Mouse (Mus musculus) kidney, adult 11 months (tissue): ENCODE results near the gene Tchp.

ENCODE experiments used
- DNase-seq: peaks from one replicate; pipeline ENCODE4 v3.0.0; 2022

The Tchp gene

DNA sequence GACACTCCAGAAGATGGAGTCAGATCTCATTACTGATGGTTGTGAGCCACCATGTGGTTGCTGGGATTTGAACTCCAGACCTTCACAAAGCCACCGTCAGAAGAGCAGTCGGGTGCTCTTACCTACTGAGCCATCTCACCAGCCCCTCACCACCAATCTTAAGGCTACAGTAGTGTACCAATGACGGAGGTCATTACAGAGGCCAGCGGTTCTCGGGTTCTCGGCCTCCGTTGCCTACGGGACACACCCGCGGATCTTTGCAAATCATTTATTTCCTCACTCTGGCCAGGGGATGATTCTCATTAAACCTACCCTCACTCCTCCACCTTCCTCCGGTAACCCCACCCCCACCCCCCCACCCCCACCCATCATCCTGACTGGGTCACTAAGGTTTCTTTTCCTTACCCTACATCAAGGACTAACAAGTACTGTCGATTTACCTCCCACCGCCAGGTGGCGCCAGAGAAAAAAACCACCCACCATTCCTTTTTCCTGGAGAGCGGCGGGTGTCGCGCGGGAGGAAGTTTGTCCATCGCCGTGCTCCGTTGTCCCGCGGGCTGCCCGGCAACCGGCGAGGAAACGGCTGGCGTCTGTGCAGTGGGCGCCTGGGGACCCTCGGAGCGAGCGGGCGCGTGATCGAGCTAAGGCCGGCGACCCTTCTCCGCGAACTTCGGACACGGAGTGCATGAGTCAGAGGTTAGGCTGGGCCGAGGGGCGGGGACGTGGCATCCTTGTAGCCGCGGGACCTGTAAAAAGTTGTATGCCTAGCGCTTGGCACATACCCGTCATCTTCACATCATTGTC, at the start of gene Tchp:
Gene Tchp, plus strand, starts transcription at position 496 of the 804 bp plus-strand sequence.
- DNase-seq, result peak; percentile 89

DNA sequence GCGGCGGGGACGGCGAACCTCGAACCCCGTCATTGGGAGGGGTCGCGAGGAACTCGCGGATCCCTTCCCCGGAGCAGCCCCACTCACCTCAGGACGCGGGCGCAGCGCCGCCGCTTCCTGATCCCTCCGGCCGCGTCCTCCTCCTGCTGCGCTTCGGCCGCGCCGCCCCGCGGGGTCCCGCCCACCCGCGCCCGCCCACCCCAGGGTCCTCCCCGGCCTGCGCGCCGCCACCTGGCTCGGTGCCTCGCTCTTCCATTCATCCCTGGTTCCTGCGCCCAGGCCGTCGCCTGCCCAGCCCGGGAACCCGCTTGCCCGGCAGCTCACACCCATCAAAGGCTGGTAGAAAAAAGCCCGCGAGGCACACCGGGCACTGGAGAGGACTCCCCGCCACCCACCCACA, 49.3 kb upstream of the Tchp start, which contains the start of gene Trpv4:
Gene Trpv4, minus strand, starts transcription at position 167 of the 400 bp plus-strand sequence.
- no peak for DNase-seq

DNA sequence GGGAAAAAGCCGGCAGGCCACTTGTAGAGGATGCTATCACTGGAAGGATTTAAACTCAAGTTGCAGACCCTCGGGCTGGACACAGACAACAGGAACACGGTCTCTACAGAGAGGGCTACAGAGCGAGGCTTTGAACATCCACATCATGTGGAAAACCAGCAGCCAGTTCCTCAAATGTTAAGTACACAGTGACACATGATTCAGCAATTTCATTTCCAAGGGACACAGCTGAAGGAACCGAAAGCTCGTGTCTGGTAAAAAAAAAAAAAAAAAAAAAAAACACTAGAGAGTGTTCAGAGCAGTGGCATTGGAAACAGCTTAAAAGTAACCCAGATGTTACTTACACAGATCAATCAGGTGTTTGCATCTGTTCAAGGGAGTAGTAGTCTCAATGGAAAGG, 46.5 kb upstream of the Tchp start:
- no peak for DNase-seq

DNA sequence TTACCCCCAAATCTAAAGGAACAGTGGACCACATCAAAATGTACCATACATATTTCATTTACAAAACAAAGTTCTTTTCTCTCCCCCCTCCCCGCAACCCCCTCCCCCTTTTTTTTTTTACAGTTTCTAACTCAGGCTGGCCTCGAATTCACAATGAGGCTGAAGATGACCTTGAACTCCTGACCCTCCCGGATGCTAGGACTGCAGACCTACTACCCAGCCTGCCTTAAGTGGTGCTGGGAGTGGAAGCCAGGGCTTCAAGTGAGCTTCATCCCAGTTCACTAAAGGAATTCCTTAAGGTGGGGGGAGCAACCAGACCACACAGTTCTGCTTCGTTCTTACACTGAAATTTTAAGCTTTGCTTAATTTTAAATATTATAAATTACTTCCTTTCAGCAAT, 43.4 kb upstream of the Tchp start:
- DNase-seq, result no peak

DNA sequence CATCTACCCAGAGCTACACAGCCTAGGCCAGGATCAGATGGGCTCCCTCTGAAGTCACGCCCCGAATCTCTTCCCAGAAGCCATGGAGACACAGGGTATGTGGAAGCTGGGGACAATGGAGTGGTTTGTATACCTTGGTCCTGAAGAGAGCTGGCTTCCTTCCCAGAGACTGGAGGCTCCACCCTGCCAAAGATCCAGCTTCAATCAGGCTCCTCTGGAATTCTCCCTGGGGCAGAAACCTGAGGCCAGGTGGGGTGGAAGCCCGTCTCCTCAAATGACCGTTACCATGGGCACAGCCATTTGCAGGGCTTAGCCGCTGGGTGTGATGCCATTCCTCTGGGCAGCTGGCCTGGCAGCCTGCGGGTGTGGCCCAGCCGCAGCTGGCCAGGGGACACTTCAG, 42.8 kb upstream of the Tchp start:
- DNase-seq, result peak; percentile 79

DNA sequence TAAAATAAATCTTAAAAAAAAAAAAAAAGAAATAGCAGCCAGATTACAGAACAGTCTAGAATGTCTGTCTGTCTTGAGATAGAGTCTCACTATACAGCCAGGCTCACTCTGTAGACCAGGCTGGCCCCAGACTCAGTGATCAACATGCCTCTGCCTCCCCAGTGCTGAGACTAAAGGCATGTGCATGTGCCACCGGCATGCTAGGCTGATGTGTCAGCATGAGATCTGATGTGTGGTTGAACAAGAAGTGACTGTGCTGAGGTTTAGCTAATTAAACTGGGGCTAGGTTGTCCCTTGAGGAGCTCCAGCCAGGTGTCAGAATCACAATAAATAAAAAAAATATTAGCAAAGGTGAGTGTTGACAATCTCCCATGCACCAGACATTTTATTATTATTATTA, 40.9 kb upstream of the Tchp start:
- DNase-seq, result no peak

DNA sequence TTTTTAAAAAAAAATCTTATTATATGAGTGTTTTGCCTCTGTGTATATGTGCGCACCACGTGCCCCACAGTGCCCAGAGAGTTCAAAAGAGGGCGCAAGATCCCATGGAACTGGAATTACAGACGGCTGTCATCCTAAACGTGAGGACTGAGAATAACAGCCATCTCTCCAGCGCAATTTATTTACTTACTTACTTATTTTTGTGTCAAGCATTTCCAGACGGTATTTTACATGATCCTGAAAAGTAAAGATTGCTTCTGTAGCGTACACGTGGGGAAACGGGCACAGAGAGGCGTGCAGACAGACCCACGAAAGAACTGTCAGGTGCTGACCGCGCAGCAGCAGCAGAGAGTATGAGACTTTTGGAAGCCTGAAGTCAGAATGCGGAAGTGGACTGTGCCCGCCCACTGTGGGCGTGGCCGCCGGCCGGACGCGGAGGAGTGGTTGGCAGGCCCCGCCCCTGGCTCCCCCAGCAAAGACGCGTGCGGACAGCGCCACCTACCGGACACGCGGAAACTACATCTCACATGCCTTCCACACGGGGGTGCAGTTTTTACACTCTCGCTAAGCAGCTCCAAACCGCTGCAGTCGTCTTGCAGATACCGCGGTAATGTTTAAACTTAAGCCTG, 40.2 kb upstream of the Tchp start:
- peak; percentile 98 for DNase-seq

DNA sequence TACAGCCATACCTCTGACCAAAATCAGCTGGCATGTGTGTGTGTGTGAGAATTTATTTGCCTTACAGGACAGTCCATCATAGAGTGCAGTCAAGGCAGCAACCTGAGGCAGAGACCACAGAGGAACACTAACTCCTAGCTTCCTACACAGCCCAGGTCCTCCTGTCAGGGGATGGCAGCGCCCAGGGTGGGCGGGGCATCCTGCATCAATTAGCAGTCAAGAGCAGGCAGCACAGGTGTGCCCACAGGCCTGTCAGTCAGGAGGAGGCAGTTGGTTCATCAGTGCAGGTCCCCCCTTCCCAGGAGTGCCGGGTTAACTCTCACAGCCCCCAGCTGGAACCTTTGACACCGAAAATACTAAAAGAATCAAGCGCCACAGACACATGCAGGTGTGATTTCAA, 38.5 kb upstream of the Tchp start:
- DNase-seq, result no peak

DNA sequence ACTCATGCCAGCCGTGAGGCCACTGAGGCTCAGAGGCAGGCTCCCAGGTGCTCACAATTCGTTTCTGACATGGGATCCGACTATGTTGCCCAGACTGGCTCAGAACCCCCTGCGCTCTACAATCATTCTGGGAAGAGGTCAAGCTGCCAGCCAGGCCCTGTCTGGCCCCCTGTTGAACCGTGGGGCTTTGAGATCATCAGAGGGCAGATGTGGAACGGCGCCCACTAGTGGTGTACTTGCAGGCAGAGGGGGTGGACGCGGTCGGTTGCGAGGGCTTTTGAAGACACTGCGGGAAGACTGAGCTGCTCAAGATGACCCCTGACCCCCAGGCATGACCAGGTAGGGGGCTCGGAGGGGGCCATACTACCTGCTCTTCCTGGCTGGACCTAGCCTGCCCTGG, 34.4 kb upstream of the Tchp start:
- no peak for DNase-seq

DNA sequence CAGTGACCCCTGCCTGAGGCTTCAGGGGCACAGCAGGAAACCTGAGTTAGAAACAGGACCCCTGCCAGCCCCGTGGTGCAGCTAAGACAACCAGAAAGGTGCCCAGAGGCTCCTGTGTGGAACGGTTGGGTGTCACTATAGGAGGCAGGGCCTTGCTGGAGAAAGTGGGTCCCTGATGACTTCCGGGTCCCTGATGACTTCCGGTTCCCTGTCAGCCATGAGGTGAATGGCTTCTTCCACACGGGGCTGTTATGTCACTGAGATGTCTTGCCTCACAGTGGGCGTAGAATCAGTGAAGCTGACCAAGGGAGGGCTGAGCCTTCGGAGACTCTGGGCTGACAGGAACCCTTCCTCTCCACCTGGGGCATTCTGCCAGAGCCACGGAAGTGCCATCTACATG, 33.0 kb upstream of the Tchp start:
- DNase-seq, result no peak

DNA sequence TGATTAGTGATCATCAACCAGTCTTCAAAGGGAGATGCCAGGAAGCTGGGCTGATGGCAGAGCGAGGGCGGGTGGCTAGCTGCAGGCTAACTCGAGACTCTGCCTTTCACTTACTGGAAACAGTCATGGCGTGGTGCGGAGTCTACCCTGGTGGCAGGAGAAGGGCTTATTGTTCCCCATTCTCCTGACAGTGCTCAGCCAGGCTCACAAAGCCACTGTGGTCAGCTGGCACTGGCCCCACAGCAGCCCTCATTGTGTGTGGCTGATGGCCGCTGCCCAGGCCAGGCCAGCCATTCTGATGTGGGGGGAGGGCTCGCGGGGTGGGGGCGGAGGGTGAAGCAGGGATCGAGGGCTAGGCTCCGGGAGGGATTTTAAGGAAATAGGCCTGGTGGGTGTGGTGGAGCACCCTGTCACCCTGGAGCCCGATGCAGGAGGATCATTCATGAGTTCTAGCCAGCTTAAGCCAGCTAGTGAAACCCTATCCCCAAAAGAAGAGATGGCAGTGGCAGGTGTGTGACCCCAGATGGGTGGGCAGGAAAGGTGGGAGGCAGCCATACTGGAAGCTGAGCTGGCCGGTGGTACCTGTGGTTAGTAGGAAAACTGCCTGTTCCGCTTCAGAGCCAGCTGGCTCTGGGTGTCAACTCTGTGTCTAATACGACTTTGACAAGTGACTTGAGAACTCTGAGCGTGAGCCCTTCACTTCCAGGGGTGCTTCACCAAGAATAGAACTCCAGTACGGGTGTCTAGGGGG, 27.5 kb upstream of the Tchp start:
- no peak for DNase-seq

DNA sequence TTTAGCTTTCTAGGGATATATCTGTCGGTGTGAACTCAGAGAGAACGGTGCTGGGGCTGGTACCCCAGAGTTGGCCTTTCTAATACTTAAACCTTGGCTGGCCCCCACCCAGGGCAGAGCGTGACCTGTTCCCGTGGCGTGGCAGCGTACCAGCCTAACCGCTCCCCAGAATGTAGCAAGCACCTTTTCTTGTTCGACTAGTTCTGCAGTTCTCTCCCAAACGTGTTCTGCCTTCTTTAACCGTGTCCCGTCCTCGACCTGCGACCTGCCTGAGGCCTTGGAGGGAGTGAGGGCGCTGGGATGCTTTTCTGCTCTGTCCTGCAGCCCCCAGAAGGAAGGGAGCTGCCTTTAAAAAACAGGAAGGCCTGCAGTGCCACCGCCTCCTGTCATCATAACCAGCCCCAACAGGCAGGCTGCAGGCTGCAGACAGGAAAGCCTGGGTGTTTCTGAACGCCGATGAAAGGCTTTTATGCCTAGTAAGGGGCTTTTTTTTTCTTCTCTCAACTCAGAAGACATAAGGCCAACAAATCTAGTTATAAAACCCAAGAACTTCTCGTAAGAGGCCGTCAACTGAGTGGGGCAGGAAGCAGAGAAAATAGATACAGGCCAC, 26.8 kb upstream of the Tchp start:
- no peak for DNase-seq

DNA sequence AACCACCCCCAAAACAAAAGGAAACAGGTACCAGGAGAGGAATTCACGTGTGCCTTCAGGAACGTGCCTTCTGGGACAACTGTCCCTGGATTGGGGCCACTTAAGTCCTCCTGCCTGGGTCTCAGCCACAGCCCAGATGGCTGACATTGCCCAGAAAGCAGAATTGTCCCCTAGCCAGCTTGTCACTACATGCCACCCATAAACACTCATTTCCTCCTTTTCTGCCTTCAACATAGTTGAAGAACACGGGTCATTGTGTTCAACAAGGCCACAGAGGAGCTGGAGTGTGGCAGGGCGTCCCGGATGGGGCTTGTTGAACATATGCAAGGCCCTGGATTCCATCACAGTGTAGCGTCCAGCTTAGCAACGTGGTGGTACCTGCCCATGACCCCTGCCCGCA, 25.8 kb upstream of the Tchp start:
- no peak for DNase-seq

DNA sequence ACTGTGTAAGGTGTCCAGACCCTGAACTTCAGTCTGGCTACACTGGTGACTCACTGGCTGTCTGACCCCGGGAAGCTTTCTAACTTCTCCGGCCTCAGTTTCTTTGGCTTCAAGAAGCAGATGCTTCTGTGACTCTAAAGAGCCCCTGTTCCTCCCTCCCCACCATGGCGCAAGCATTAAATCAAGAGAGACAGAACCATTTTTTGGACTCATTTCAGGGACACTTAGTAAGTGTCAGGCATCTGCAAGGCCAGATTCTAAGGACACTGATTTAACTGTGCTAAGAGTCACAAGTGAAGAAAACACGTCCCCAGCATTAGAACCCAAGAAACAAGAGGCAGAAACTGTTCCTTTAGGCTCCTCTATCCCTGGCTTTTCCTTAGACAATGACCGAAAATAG, 21.6 kb upstream of the Tchp start:
- no peak for DNase-seq

DNA sequence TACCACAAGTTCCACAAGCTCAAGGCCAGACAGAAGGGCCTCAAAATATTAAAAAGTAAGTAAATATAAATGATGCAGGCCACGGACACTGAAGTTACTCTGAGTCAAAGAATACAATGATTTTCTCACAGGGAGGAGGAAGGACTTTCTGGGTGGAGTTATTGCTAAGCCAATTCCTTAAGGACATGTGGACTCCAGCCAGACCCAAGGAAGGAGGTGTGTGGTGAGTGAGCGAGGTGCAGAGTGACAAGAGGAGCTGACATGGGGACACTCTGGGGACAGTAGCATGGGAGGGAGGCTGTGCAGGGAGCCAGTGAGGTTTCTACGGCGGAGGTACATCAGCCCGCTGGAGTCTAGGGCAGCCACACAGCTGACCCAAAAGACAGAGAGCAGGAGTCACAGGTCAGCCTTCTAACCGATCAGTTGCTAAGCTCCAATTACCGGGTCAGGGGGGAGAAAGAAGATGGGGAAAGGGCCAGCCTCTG, 20.8 kb upstream of the Tchp start:
- no peak for DNase-seq

DNA sequence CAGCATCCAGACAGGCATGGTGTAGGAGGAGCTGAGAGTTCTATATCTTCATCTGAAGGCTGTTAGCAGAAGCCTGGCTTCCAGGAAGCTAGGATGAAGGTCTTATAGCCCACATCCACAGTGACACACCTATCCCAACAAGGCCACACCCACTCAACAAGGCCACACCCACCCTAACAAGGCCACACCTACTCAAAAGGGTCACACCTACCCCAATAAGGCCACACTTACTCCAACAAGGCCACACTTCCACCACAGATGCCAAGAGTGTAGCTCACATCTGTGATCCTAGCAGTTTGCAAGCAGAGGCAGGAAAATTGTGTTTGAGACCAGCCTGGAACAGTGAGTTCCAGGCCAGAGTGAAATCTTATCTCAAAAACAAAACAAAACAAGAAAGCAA, 19.7 kb upstream of the Tchp start:
- no peak for DNase-seq

DNA sequence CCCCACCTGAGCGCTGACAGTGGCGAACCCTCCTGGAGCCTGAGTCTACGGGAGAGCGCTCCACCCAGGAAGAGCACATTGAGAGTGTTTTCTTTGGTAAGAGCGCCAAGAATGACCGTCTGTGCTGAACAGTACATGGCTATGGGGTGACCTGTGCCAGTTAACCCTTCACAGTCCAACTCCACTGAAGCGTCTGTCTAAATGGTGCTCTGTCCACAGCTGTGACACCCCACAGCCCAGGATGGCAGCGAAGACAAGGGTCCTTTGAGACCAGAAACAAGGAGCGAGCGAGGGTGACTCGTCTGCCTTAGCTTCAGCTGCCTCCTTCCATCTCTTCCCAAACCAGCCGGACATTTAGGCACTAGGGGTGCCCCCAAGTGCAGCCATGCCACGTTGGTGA, 18.9 kb upstream of the Tchp start:
- DNase-seq, result no peak

DNA sequence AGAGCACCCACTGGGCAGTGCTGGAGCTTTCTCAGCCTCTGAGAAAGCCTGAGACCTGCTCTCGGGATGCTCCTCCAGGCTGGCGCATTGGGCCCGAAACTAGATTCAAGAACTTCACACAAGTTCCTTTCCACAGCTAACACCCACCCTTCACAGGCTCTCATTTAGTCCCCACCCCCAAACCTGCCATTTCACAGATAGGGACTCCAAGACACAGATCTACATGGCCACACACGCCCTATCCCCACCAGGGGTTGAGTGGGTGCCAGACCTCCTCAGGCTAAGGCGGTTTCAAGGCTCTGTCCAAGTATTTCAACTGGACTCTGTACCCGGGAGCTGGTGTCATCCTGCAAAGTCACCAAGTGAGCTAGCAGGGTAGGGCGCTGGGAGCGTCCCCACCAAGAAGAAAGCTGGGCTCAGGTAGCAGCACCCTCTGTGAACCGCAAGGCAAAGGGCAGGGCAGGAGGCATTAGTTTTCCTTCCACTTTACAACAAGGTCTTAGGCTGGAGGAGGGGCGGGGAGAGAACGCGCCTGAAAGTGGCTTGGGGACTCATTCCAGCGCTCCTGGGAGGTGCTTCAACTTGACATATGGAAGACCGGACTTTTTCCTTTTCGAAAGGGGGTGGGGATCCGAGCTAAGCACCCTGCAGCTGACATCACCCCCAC, 17.7 kb upstream of the Tchp start:
- peak; percentile 85 for DNase-seq

DNA sequence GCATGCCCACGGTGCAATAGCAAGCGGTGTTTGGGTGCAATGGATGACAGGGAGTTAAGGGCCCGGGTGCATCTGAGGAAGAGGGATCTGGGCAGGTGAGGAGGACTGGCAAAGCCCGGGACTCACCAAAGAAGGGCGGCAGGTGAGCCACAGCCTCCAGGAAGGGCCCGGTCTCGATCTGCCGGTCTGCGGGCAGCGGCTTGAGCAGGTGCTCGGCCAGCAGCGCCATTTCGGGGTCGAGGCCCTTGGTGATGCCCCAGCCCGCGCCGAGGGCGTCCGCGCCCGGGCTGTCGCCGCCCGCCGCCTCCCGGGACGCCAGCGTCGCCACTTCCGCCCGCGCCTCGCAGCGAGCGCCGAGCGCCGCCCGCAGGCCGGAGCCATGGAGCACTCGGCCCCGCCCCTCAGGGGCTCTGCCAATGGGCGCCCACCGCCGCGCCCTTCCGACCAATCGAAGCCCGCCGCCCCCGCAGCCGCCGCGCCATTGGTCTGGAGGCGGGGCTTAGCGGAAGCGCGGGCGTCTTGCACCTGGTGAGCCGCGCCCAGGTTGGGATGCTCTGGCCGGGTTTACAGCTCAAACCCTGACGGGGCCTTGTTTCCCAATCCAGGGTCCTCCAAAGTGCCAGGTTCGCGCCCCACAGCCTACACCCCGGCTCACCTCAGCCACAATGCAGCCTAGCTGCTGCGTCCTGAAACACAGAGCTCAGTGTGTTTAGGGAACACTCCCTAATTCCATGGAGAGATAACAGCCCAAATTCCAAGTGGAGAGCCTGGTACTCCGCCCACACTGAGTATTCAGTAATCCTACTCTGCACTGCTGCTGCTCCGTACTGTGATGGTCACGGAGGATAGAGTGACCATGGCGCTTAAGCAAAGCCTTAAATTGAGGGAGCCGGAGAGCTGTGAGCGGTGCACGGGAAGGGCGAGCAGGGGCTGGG, 16.7 kb upstream of the Tchp start, which contains the start of gene Gltp:
Gene Gltp, minus strand, starts transcription at position 352 of the 935 bp plus-strand sequence.
- peak; percentile 89 for DNase-seq

DNA sequence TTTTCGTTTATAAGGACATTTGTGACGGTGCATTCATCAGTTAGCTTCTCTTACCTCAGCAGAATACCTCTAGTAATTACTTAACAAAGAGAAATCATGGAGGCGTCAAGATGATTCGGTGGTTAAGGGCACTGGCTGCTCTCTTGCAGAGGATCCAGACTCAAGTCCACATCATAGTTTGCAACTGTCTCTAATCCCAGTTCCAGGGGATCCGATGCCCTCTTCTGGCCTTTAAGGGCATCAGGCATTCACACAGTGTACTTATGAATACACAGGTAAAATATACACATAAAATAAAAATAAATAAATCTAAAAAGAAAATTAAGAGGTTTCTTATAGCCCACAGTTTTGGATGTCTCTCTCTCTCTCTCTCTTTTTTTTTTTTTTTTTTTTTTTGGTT, 11.8 kb upstream of the Tchp start:
- DNase-seq, result no peak

DNA sequence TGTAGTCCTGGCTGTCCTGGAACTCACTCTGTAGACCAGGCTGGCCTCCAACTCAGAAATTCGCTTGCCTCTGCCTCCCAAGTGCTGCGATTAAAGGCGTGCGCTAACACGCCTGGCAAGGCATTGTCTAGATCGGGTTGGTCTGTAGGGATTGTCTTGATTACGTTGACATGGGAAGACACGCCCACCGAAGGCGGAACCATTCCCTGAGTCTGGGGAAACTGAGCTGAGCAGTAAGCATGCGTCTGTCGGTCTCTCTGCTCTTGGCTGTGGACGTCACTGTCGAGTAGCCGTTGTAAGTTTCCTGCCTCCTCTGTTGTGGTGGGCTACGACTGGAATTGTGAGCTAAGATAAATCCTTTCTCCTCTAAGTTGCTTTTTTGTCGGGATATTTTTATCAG, 10.6 kb upstream of the Tchp start:
- DNase-seq, result no peak
